Mouse (Mus musculus) right cerebral cortex, adult 18-20 months (tissue): ENCODE data around the gene Sipa1l1.
A peak's percentile ranks its signal among the peaks of the same experiment; 100 is the strongest.

Experiments used
- DNase-seq: peaks from one replicate; pipeline ENCODE4 v3.0.0; 2022; ENCODE audit warnings: mixed read lengths

The Sipa1l1 gene

GRCm38 (mm10) chr12:82168820-82169533 lies at the start of gene Sipa1l1:
Sipa1l1 (plus strand) TSS chr12:82169320.
- peak; percentile 97 for DNase-seq

- peak; percentile 64 for DNase-seq
Observed at GRCm38 (mm10) chr12:82121947-82122346, 47.2 kb upstream of the Sipa1l1 start.

DNA sequence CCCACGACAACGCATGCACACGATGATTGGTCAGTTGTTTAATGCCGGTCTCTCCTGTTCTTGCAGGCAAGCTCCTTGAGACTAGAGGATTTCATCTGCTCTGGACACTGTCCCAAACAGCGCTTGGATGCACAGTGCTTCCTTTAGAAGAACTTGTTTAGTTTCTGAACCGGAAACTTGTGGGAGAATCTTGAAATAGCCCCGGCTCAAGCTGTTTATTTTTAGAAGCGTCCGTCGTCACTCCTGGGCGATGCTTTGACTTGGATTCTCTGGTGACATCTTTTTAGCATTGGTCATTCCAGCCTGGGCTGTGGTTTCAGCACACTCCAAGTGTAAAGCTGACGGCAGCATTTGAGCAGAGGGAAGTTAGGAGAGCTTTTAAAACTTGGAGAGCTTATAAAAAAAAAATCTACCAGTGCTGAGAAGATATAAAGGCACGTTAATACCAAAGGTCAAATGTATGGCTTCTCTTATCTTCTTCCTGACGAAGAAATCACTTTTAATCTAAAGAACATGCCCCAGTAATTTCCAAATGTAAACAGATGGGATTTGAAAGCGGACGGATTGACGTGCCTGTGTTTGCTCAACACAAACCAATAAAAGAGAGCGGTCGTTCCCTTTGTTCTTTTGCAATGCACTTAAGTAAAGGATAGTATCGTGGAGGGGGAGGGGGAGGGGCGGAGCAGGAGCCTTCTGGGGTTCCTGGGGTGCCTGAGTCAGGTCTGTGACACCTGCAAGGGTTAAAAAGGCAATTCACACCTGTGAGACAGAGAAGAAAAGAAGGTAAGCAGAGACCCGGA lies 46.5 kb upstream of the Sipa1l1 start:
- DNase-seq = peak; percentile 52

- no peak for DNase-seq
Observed at GRCm38 (mm10) chr12:82126796-82127195, 42.3 kb upstream of the Sipa1l1 start.

GRCm38 (mm10) chr12:82139234-82140166 lies 29.6 kb upstream of the Sipa1l1 start:
- no peak for DNase-seq

GRCm38 (mm10) chr12:82143371-82143770 lies 25.7 kb upstream of the Sipa1l1 start:
- DNase-seq = no peak

DNA sequence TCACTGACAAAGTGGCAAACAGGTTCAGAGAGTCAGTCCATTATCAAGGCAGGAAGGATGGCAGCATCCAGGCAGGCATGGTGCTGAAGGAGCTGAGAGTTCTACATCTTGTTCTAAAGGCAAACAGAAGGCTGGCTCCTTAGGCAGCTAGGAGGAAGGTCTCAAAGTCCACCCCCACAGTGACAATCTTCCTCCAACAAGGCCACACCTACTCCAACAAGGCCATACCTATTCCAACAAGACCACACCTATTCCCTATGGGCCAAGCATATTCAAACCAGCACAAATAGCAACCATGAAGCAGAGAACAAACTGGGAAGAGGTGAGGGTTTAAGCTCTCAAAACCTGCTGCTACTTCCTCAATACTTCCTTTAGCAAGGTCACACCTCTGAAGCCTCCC lies 23.9 kb upstream of the Sipa1l1 start:
- DNase-seq = no peak

GRCm38 (mm10) chr12:82147021-82147693 lies 22.0 kb upstream of the Sipa1l1 start:
- DNase-seq = no peak

DNA sequence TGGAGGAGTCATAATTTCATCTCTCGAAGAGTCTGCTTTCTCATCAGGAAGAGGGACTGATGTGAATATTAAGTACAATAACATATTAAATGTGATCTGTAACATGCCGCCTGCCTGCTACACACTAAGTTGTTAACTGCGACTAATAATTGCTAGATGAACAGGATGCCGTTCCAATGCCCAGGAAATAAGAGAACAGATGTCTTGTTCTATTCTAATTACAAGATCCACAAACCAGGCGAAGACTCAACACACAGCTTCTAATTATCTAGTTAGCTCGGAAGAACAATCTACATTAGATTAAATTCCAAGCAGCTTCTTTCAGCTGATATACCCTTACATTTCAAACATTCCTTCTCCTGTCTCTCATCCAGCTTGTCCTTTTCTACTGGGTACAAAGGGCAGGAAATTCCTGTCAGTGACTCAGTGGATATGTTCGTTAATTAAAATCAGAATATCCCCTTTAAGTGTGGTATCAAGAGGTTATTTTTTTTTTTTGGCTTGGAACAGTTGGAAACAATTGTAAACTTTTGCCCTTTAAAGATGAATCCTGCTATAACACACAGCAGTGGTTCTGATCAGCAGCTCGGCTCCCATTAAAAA lies 20.7 kb upstream of the Sipa1l1 start:
- no peak for DNase-seq

GRCm38 (mm10) chr12:82151019-82151418 lies 18.1 kb upstream of the Sipa1l1 start:
- DNase-seq = no peak

DNA sequence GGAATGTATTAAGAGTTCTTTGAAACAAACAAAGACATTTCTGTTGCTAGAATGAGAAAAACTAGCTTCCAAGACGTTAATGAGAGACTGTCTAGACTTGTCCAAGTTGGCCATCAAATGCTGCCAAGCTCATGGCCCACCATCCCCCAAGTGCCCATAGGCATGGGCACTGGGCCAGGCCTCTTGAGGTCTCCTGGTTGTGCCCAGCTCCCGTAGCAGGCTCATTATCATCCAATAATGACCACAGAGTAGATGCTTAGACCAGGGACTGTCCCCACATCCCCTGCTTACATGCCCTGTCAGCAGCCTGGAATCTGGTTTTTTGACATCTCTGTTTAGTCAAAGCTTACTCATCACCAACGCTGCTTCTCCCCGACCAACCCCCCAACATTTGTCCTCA lies 14.6 kb upstream of the Sipa1l1 start:
- no peak for DNase-seq

- DNase-seq = peak; percentile 76
Observed at GRCm38 (mm10) chr12:82158516-82158915, 10.6 kb upstream of the Sipa1l1 start.

GRCm38 (mm10) chr12:82159372-82159771 lies 9.7 kb upstream of the Sipa1l1 start:
- DNase-seq = no peak

- DNase-seq = no peak
Observed at GRCm38 (mm10) chr12:82165651-82166050, 3.5 kb upstream of the Sipa1l1 start.

GRCm38 (mm10) chr12:82166101-82166571 lies 3.0 kb upstream of the Sipa1l1 start:
- no peak for DNase-seq

DNA sequence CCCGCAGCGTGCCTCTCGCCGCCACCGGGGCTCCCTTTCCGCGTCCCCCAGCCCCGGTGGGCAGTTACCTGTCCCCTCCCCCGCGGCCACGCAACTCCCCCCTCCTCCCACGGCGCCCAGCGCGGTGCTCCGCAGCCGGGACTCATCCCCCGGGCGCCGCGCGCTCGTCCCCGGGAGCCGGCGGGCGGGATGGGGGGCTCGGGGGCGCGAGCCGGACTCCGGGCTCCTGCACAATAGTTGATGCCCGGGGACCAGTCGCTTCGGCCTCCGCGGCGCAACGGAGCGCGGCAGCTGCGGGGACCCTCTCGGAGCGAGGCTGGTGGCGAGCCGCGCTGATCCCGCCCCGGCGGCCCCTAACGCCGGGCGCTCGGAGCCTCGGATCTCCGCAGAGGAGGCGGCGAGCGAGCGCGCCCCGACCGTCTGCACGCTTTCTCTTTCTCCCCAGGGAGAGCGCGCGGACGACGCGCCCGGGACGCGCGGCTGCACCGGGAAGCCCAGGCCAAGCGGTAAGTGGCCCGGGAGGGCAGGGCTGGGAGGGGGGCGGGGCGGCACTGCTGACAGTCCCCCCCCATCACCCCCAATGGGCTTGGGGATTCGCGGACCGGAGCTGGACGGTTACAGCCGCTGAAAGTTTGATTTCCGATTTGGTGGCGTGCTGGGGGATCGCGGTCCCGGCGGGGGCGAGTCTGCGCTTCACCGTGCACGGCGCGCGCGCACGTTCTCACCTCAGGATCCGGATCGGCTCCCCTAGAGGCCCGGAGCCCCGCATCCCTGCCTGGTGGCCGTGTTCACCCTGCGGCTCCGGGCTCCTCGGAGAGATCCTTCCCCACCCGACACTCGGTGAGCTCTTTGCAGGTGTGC lies 681 bp downstream of the Sipa1l1 start:
- DNase-seq = peak; percentile 79

DNA sequence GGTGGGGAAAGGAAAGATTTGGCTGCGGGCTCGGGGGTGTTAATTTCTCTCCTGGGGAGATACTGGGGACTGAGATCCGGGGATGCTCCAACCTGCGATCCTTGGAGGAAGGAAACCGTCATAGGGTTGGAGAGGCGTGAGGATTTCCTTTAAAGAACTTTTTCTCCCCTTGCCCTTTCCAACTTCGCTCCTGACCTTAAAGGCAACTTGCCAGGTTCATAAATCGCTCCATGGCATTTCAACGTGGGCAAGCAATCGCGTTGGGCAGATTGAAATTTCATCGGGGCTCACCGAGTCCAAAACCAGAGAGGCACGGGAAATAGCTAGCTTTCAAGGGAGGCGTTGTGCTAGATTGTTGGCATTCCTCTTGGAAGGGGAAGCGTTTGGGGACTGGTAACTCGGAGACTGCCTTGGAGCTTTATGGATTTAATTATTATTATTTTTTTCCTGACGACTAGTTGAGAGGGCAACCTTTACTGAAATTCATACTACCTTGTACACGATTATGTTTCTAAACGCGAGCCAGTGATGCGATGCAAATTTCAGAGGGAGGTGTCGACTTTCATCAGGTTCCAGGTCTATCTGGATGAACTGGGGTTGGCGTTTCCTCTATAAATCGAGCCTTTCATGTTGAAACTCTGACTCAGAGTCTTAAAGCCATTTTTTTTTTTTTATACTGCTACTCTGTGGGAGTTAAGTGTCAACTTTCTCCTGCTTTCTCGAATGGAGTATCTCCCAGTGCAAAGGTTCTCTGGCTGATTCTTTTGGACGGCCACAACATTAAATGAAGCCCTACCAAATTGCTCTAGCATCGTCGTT lies 1.6 kb downstream of the Sipa1l1 start:
- DNase-seq = no peak

DNA sequence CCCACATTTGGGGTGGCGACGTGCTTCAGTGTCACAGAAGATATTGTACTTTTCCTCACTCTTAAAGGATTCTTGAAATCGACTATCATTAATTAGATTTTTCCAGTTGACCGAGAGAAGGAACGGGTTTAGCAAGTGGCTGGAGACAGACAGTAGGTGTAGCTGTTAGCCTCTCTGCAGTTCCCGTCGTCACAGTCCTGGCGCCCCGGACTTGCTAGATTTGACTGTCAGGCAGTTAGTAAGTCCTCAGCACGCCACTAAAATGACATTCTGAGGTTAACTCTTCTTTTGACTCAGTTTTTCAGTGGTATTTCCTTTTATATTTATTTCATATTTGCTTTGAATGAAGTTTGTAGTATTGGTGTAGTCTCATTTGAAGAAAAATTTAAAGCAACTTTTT lies 2.5 kb downstream of the Sipa1l1 start:
- DNase-seq = peak; percentile 38

- DNase-seq = no peak
Observed at GRCm38 (mm10) chr12:82173623-82174022, 4.5 kb downstream of the Sipa1l1 start.

- DNase-seq = no peak
Observed at GRCm38 (mm10) chr12:82175709-82176108, 6.6 kb downstream of the Sipa1l1 start.
